Mouse (Mus musculus) R1 (cell line): Measurements from ENCODE around the gene Lrrc25.

Source experiments
- DNase-seq: peaks from one replicate; pipeline ENCODE4 v3.0.0-alpha.2; 2018; ENCODE audit warnings: low read depth, low spot score

Gene Lrrc25

DNA sequence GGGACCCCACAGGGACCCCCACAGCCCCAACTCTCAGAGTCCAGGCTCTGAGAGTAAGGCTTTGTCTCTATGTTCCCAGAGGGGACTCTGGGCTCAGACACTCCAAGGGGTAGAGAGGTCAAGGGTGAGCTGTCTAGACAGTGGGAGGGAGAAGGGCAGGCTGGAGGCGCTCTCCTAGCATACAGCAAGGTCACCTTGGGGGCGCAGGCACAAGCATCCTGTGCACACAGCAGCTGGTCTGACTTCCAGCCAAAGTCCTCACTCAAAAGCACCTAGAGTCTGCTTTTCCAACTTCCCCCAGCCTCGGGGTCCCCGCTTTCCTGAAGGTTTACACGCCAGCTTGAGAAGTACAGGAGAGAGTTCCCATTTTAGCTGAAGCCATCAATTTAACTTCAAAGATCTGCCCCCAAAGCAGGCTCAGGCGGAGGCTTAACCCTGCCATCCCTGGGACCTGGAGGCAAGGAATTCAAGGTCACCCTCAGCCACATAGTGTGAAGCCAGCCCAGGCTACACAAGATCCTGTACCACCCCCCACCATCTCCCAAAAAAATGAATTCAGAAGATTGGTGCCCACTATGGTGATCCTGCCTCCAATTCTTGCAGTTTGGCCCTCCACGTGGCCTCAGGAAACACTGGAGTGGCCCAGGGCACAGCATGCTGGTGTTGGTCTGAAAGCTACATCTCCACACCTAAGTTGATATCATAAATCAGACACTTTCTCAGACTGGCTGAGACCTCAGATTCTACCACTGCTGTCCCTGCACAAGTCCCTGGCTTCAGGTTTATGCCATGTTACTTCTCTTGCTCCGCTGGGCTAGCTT, 31.6 kb downstream of the Lrrc25 start:
- DNase-seq, result peak; percentile 88

DNA sequence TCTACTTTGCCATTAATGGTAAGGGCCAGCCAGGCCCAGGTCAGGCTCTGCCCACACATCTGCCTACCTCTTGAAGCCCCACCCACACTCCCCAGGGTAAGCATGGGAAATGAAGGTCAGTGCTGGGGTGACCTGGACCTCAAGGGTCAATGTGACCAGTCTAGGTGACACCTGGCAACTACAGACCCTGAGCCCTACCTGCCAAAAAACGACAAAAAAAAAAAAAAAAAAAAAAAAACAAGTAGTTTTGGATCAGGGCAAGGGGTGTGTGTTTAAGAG, 32.1 kb downstream of the Lrrc25 start:
- no peak for DNase-seq

DNA sequence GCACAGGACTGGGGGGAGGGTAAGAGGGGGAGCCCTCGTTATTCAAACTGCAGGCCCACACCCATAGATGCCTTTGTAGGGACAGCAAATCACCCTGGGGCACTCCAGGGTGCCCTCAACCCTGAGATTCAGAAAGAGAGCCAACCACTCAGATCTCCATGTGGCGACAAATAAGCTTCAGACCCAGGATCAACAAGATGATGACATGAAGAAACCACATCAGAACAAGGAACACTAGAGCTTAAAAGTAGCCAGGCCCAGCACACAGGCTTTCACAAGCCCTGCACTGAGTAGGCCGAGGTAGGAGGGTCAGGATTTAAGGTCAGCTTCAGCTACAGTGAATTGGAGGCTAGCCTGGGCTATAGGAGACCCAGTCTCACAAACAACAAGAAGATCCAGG, 33.0 kb downstream of the Lrrc25 start:
- no peak for DNase-seq

DNA sequence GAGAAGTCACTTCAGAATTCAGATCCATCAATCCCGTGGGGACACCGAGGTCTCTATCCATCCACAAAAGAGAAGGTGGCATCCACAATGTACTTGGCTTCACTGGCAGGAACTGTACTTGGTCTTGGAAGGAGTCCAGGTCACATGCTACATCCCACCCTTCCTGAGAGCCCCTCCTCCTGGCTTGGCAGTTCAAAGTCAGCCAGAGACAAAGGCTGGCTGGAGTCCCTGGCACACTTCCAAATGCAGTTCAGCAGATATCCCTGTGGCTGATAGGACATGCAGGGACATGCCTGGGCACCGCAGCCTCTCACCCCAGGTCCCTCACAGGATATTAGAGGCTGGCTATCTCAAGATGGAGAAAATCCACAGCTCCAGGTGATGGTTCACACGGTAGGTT, 33.4 kb downstream of the Lrrc25 start:
- peak; percentile 92 for DNase-seq

DNA sequence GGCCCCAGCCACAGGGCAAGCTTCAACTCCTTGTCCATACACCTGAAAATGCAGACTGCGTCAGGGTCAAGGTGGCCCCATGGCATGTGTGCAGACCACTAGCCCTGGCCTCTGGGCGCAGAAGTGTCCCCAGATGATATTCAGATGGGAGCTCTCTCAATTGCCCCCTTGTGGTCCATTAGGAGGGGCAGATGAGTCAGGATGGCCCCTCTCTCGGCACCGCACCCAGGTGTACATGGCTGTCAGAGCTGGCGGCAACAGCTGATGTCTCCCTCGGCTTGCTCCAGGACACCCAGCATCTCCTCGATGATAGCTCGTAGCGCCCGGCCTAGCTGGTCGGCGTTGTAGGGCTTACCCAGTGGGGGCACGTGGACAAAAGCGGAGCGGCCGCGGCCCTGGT, 34.4 kb downstream of the Lrrc25 start:
- no peak for DNase-seq

DNA sequence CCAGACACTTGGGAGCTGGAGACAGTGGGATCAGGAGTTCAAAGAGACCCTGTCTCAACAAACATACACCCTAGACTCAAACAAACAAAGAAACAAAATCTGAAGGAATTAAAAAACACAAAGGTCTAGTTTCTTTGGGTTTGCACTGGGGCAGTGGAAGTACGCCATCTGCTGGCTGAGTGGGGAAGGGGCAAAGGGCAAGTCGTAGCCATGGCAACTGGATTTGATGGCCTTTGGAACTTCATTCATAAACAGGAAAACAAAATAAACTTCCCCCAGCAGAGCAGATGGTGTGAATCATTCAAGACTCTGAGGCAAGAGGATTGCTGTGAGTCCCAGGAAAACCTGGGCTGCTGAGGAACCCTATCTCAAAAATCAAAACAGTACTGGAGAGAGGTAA, 37.3 kb downstream of the Lrrc25 start:
- DNase-seq, result peak; percentile 65

DNA sequence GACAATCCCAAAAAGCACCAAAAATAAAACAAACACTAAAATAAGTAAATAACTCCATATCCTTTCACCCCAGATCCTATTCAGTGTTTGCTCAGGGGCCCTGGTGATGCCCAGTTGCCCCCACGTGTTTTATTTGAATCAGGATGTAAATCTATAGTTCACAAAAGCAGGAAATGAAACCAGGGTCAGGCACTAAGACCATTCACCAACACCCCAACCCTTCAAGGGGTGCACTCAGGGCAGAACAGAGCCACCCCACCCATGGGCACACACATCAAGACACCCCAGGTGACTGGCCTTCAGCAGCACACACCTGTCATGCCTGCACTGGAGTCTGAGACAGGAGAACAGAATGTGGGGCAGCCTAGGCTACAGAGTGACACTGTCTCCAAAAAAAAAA, 38.2 kb downstream of the Lrrc25 start:
- DNase-seq, result no peak

DNA sequence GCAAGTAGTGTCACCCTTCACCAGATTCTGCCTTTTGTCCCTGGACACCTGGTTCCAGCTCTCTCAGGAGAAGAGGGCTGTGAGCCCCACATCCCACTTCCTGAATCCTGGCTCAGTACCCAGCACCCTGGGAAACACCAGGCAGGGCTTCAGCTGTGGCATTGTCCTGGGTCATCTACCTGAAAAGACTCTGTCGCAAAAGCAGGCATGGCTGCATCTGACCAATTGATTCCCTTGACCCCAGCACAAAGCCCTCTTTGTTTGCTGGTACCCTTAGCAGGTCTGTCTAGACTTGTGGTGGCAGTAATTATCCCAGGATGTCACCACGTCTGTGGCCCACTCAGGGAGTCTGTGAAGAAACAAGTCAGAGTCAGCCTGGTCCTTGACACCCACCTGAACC, 39.5 kb downstream of the Lrrc25 start:
- DNase-seq, result no peak

DNA sequence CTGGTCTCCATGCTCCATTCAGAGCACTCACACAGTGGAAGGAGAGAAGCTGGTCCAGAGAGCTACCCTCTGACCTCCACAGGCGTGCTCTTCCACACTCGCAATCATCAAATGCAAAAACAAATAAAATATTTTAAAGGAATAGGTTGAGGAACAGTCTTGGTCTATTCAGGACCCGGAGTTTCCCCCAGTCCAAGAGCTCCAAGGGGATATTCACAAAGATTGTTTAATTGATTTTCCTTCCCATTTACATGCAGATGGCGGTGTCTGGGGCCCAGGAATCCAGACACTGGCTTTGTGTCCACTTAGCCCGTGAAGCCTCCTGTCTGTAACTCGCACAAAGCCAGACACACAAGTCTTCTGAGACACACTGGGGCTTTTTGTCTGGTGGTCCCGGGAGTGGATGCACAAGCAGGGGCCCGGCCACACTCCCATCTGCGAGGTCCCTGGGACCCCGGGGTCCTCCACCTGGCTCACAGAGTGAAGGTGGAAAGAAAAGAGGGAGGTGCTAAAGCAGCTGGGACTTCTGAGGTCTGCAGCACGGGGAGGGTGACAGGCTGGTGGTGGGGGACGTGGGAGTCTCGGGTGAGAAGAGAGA, 40.3 kb downstream of the Lrrc25 start:
- DNase-seq, result no peak

DNA sequence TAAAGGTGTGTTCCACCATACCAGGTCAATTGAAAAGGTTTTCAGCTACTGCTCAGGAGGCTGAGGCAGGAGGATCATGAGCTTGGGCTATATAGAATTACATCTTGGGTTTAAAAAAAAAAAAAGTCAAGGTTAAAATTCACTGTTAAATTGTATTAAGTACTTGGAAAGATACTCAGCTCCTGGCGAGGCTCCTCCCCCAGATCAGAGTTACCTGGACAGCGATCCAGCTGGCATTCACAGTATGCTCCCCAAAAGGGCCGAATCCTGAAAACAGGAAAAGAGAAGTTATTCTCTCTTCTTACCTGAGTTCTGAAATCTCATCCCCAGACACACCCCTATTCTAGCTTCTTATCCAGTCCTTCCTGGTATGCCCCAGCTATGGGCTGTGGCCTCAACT, 41.3 kb downstream of the Lrrc25 start:
- DNase-seq, result no peak

DNA sequence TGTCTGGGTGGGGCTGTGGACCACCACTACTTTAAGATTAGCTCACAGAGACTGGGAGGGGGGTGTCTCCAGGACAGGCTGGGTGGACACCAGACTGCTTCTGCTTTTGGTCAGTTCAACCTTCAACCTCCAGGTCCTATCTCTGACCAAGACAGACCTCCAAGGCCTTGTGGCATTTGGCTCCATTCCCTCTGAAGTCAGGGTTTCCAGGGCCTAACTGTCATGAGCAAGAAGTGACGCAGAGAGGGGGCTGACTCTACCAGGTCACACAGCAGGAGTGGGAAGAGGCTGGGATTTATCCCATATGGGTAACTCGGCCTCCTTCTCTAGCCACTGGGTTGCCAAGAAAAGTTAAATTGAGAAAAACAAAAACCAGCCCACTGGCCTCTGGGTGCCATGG, 41.8 kb downstream of the Lrrc25 start:
- DNase-seq, result no peak

DNA sequence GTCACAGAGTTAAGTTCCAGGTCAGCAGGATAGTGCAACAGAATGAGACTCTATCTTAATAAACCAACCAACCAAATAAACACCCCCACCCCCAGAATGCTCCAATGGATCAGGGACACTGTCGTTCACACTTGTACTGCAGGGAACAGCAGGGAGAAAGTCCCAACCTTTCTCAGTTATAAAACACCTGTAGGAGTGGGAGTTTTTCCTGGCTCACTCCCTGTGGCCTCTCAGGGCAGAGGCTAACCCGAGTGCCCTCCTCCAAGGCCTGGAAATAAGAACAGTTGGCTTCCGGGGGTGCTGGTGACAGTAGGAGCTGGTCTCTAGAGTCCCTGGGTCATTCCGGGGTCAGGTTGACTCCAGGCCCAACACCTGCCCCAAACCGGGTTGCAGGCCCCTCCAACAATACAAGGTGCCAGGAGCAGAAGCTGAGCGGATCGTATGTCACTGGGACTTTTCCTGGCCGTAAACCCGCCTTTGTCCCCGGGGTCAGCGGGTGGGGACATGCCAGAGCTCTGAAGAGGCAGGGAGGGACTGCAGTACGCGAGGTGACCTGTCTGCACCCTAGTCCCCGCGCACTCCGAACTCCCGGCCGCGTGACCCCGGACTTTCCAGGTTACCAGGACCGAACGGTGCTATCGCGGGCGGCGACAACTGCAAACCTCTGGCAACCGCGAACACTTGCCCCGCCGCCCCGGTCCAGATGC, 43.1 kb downstream of the Lrrc25 start:
- no peak for DNase-seq

DNA sequence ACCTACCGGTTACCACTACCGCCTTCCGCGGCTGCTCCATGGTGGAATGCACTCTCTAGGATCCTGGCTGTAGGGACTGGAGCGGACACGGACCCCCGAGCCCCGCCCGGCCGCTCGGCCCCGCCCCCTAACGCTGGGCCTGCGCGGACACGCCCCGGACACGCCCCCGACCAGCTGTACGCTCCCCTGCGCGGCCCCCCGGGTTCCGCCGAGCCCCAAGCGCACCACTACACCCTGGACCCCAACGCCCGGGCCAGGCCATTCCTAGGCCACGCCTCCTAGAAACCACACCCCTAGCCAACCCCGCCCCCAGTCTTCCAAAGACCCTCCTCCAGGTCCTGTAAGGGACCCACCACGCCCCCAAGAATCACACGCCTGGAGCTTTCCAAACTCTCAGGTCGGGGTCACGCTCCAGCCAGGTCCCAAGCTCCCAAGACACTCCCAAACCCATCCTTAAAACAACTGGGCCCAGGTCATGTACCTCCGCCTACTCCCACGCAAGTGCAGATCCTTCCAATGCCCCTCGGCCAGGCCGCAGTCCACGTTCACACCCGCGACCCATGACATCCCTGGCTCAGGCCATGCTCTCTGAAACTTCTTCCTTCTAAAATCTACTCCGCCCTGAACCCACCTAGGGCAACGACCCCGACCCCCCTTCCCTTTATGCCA, 43.8 kb downstream of the Lrrc25 start:
- DNase-seq, result peak; percentile 98

DNA sequence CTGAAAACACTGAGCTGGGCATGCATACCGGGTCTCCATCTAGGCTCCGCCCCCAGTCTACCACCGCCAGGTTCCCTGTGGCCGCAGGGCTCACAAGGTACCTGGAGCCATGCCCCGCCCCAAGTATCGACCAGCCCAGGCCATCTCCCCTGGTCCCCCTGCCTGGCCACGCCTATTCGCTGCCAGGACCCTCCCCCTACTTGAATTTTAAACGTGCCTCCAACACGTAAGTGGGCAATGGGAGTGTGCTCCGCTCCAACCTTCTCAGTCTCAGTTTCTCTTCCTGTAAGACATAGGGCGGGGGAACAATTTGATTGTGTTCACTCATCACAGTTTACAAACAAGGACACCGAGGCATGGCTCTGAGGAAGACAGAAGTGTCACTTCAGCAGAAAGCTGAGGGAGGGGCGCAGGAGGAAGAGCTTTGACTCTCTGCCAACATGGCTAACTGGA, 44.3 kb downstream of the Lrrc25 start, which contains the start of gene Pgpep1:
Gene Pgpep1 (minus strand): TSS at position 116 of the 453 bp plus-strand sequence.
- peak; percentile 97 for DNase-seq

DNA sequence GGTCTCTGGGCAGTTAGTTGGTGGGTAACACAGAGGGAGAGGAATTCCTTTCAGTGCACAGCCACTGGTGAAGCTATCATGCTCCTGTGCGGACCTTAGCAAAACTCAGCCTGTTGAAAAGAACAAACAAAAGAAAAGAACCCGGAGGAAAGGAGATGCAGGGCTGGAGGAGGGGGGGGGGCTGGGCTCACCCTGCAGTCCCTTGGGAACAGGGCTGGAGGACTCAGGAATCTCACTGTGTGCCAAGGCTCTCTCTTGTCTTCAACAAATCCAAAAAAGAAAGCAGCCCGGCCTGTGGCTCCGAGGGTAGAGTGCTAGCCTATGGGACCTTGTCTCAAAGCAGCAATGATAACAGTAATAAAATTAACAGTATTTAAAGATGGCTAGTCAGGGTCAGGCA, 47.7 kb downstream of the Lrrc25 start:
- no peak for DNase-seq

DNA sequence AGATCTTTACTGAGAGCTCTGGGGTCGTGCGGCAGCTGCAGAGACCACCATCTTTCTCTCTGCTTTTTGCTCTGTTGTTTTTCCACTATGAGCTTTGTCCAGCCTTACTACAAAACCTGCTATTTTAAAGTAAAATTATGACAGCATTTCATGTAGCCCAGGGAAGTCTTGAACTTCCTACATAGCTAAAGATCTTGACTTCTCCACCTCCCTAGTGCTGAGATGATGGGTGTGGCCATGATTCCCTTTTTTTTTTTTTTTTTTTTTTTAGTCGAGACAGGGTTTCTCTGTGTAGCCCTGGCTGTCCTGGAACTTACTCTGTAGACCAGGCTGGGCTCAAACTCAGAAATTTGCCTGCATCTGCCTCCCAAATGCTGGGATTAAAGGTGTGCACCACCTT, 48.7 kb downstream of the Lrrc25 start:
- DNase-seq, result no peak

DNA sequence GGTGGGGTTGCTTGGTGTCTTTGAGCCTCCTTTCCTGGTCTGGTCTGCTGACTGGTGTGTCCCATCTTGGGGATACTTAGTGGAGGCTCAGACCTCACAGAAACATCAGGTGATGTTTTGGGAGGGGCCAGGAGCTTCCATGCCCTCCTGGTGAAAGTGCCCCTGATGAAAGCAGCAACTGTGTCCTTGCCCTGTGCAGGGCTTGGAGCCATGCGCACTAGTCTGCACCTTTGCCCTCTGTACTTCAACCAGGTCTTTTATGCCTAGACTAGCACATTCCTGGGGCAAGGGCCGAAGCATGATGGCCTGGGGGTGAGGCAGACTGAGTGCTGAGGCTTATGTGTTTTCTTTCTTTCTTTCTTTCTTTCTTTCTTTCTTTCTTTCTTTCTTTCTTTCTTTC, 49.6 kb downstream of the Lrrc25 start:
- DNase-seq, result no peak

DNA sequence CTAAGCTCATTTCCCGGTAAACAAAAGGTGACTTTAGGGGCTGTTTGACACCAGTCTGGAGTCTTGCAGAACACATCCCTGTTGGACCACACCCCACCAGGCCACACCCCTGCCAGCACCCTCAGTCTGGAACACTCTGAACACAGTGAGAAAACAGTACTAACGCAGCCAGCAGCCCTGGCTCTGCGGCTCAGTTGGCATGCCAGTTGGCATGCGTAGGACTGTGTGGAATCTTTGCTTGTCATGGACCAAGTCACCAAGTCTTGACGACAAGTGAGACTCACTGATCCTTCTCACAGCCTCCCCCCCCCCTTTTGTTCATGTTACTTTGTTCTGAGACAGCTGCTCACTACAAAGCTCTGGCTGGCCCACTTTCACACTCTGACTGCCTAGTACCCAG, 51.1 kb downstream of the Lrrc25 start:
- no peak for DNase-seq
